Mouse (Mus musculus): ENCODE results near the gene Kcnj14. TPM values are rescaled to one million over a fixed set of nuclear protein-coding genes. Genes with fewer than 3 reads are reported as not detected.
A peak's percentile ranks its signal among the peaks of the same experiment; 100 is the strongest.

The Kcnj14 gene
- total and polyA plus RNA-seq, 3 experiments = 0.39 to 1.3 TPM; not detected in 1

DNA sequence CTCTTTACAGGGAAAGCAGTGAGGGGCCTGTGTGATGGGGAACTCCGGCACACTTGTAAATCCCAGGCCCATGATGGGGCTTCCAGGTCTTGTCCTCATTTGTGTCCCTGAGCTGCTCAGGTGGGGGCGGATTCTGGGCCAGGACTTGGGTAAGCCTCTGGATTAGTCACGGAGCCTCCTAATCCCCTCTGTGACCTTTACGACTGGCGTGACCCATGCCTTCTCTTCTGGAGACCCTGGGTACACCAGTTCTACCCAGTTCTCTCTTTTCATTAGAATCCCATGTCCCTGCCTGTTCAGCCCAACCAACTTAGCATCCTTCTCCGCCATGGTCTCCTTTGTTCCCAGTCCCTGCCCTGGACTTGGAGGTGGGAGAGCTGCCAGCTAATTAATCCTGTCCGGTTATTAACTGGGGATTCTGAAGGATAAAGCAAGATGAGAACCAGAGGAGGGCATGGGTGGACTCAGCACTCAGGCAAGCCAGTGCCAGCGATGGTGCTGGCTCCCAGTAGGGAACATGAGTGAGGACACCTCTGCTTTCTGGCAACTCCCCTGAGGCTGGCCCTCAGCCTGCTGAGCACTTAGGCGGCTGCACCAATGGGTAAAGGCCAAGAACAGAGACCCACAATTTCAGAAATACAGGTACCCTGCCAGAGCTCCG is 9.1 kb downstream of the Kcnj14 start:
- Histone ChIP-seq H3K36me3 (ENCODE audit: control insufficient read depth in 1 of 2, insufficient read depth in 2 of 2, low read length in 2 of 2) (peaks cover 4 to 13% of the 10 kb centered on the region in 2 experiments; a peak in 3 of 4 replicates), H3K27me3 (ENCODE audit: control insufficient read depth in 1 of 2, insufficient read depth in 2 of 2, low read length in 2 of 2) (no peaks in the 10 kb centered on the region), H3K4me1 (ENCODE audit: control insufficient read depth in 1 of 2, insufficient read depth in 2 of 2, low read length in 2 of 2) (peaks cover 11 to 22% of the 10 kb centered on the region in 2 experiments), H3K27ac (ENCODE audit: control insufficient read depth, low read depth, low read length) (no peak overlapping the region), H3K79me2 (ENCODE audit: control insufficient read depth, insufficient read depth, low read length, poor library complexity) (peaks cover 12% of the 10 kb centered on the region), H3K9ac (ENCODE audit: control insufficient read depth, low read depth, low read length, poor library complexity, severe bottlenecking) (no peak overlapping the region), H3K9me3 (replicated peaks; ENCODE audit: insufficient read depth, low read length) (no peaks in the 10 kb centered on the region), H3K4me3 (ENCODE audit: control insufficient read depth in 1 of 2, insufficient read depth in 1 of 2, low read depth in 2 of 2, low read length in 2 of 2) (no peak overlapping the region)
- DNase-seq (ENCODE audit: low read depth, low spot score) = no peak
- TF ChIP-seq MXI1 (IDR thresholded peaks at IDR 0.05; ENCODE audit: low read depth, low read length) (no peak), RCOR1 (IDR thresholded peaks at IDR 0.05; ENCODE audit: low read depth, low read length) (no peak), BHLHE40 (IDR thresholded peaks at IDR 0.05; ENCODE audit: borderline replicate concordance, low read depth, low read length) (no peak), CTCF (IDR thresholded peaks at IDR 0.05 in 2 of 3, conservative IDR thresholded peaks at IDR 0.05 in 1 of 3; ENCODE audit: control insufficient read depth in 1 of 3, insufficient read depth in 1 of 3, low read depth in 2 of 3, low read length in 3 of 3, poor library complexity in 1 of 3, severe bottlenecking in 1 of 3) (no peak), CHD1 (IDR thresholded peaks at IDR 0.05; ENCODE audit: low read depth, low read length) (no peak), USF1 (IDR thresholded peaks at IDR 0.05; ENCODE audit: low read depth, low read length) (no peak), POLR2AphosphoS2 (IDR thresholded peaks at IDR 0.05; ENCODE audit: low read length) (no peak), NRF1 (IDR thresholded peaks at IDR 0.05; ENCODE audit: insufficient read depth, low read depth, low read length, poor library complexity, severe bottlenecking) (no peak), CHD2 (IDR thresholded peaks at IDR 0.05; ENCODE audit: low read length) (no peak), ZC3H11A (IDR thresholded peaks at IDR 0.05; ENCODE audit: low read depth, low read length) (no peak), POLR2A (IDR thresholded peaks at IDR 0.05; ENCODE audit: control insufficient read depth in 1 of 2, insufficient read depth in 1 of 2, low read depth in 1 of 2, low read length in 2 of 2, poor library complexity in 1 of 2) (no peak), UBTF (IDR thresholded peaks at IDR 0.05; ENCODE audit: borderline replicate concordance, insufficient read depth, low read depth, low read length) (no peak), GABPA (IDR thresholded peaks at IDR 0.05; ENCODE audit: low read depth, low read length) (no peak), EP300 (IDR thresholded peaks at IDR 0.05; ENCODE audit: low read depth in 1 of 2, low read length in 2 of 2) (no peak), POLR2AphosphoS5 (IDR thresholded peaks at IDR 0.05; ENCODE audit: borderline replicate concordance, low read depth, low read length) (no peak), SIN3A (IDR thresholded peaks at IDR 0.05; ENCODE audit: low read length) (no peak), RAD21 (IDR thresholded peaks at IDR 0.05; ENCODE audit: low read depth, low read length) (no peak), SMC3 (IDR thresholded peaks at IDR 0.05; ENCODE audit: low read depth, low read length) (no peak), MYB (IDR thresholded peaks at IDR 0.05; ENCODE audit: low read depth, low read length) (no peak)

GRCm38 (mm10) chr7:45814841-45815240 is 9.7 kb downstream of the Kcnj14 start:
- peaks cover 4 to 13% of the 10 kb centered on the region in 2 experiments for H3K36me3 ChIP-seq (ENCODE audit: control insufficient read depth in 1 of 2, insufficient read depth in 2 of 2, low read length in 2 of 2)
- peak overlapping the region in 1 of 2 experiments; percentile 8; a peak in 1 of 4 replicates for H3K4me3 ChIP-seq (ENCODE audit: control insufficient read depth in 1 of 2, insufficient read depth in 1 of 2, low read depth in 2 of 2, low read length in 2 of 2)

More at GRCm38 (mm10) chr7:45814841-45815240, 9.7 kb downstream of the Kcnj14 start:
- H3K9ac ChIP-seq (ENCODE audit: control insufficient read depth, low read depth, low read length, poor library complexity, severe bottlenecking) = no peak overlapping the region
- DNase-seq (ENCODE audit: low read depth, low spot score) = no peak
- no peaks in the 10 kb centered on the region for H3K9me3 ChIP-seq (replicated peaks; ENCODE audit: insufficient read depth, low read length)
- peaks cover 12% of the 10 kb centered on the region for H3K79me2 ChIP-seq (ENCODE audit: control insufficient read depth, insufficient read depth, low read length, poor library complexity)
- H3K27me3 ChIP-seq (ENCODE audit: control insufficient read depth in 1 of 2, insufficient read depth in 2 of 2, low read length in 2 of 2) = no peaks in the 10 kb centered on the region
- TF ChIP-seq MAFK (IDR thresholded peaks at IDR 0.05; ENCODE audit: borderline replicate concordance, low read depth, low read length) (no peak), RCOR1 (IDR thresholded peaks at IDR 0.05; ENCODE audit: low read depth, low read length) (no peak), ELF1 (IDR thresholded peaks at IDR 0.05; ENCODE audit: low read depth, low read length) (no peak), USF2 (IDR thresholded peaks at IDR 0.05; ENCODE audit: borderline replicate concordance in 1 of 2, insufficient read depth in 1 of 2, low read depth in 1 of 2, low read length in 2 of 2) (no peak), MAZ (IDR thresholded peaks at IDR 0.05; ENCODE audit: low read depth, low read length) (no peak), SIN3A (IDR thresholded peaks at IDR 0.05; ENCODE audit: low read length) (no peak), NELFE (IDR thresholded peaks at IDR 0.05; ENCODE audit: low read depth, low read length) (no peak)
- peaks cover 11 to 22% of the 10 kb centered on the region in 2 experiments for H3K4me1 ChIP-seq (ENCODE audit: control insufficient read depth in 1 of 2, insufficient read depth in 2 of 2, low read length in 2 of 2)
- H3K27ac ChIP-seq (ENCODE audit: control insufficient read depth, low read depth, low read length) = no peak overlapping the region
